Mouse (Mus musculus) lung, postnatal 36 days (tissue): ENCODE results near the gene Mgst2.

Experiments used
- DNase-seq: peaks from one replicate; pipeline ENCODE4 v3.0.0; 2022; ENCODE audit warnings: mixed read lengths

The Mgst2 gene

DNA sequence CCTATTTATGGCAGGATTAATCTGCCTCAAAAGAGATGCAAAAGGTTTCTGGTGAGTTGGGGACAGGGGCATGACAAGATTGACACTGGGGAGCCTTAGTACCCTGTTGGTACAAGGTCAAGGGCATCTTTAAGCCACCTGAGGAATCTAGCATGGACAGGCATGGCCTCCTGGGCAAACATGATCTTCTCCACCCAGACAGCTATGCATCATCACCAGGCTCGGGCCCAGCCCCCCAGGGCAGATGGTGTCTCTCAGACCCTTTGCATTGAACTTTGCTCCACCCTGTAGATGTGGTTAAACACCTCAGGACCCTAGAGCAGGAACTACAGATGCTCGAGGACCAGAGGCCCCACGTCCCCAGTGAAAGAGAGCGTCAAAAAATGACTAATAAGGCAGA is at the start of gene Mgst2:
TSS of gene Mgst2 (plus strand) at position 301 of the 400 bp plus-strand sequence.
- DNase-seq: no peak

GRCm38 (mm10) chr3:51611972-51612371 is 48.2 kb upstream of the Mgst2 start:
- DNase-seq: peak; percentile 90

GRCm38 (mm10) chr3:51612398-51613356 is 47.5 kb upstream of the Mgst2 start:
- no peak for DNase-seq

- DNase-seq: no peak
Measured at GRCm38 (mm10) chr3:51614278-51614677, 45.9 kb upstream of the Mgst2 start.

- peak; percentile 67 for DNase-seq
Measured at GRCm38 (mm10) chr3:51623956-51624355, 36.2 kb upstream of the Mgst2 start.

- no peak for DNase-seq
Measured at GRCm38 (mm10) chr3:51627741-51628140, 32.4 kb upstream of the Mgst2 start.

- no peak for DNase-seq
Measured at GRCm38 (mm10) chr3:51628977-51629376, 31.2 kb upstream of the Mgst2 start.

DNA sequence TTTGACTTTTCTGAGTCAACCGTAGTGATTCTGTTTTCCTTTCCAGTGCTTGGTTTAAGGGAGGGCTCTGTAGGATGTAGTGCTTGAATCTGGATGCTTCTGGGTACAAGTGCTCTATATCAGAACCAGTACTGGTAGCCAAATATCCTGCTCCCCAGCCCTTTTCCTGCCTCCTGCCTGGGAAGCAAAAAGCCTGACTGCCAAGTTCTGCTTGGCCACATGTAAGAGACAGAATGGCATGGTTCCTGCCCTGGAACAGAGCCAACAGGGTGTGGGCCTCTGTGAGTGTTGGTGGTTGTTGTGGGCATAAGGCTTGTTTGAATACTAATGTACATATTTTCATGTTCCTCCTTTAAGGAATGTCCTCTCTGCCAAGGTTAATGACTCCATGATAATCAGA is 29.4 kb upstream of the Mgst2 start:
- peak; percentile 34 for DNase-seq

- no peak for DNase-seq
Measured at GRCm38 (mm10) chr3:51631971-51632370, 28.2 kb upstream of the Mgst2 start.

DNA sequence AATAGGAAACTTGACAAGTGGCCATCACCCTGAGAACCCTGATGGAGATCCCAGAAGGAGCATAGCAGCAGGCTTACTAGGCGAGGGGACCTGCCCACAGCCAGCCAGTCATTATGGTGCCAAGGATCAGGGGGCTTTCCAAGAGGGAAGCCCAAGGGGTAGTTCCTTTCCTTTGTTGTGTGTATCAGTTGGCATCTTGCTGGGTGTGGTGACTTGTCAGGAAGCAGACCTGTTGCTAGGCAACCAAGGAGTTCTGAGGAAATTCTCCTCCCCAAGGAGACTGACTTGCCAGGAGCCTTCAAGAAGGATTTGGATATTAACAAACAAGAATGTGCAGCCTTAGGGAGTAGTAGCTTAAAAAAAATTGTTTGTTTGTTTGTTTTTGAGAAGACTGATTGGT is 25.7 kb upstream of the Mgst2 start:
- DNase-seq: peak; percentile 87

DNA sequence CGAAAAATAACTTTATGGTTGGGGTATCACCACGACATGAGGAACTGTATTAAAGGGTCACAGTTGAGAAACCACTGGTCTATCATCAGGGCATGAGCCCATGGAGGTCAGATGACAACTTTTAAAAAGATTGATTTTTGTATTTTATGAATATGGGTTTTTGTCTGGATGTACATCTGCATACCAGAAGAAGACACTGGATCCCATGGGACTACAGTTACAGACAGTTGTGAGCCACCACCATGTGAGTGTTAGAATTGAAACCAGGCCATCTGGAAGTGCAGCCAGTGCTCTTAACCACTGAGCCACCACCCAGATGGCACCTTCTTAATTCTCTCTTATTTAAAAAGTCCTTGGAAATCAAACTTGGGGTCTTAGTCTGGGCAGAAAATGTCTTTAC is 24.2 kb upstream of the Mgst2 start:
- DNase-seq: no peak

DNA sequence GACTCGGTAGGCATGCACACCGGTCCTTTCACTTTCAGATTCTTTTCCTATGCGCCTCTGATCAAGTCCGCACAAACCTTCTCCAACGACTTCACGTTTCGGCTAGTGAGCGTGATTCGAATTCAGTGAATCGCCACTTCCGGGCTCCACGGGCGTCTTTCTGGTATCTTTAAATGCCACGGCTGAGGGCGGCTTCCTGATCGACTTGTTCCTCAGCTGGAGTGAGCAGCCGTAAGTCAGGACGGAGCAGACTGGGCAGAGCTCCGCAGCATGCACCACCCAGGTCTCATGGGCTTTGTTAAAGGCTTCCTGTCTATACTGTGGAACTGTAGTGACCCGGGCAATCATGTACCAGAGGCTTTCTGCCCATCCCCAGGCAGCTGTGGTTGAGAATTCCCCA is 23.5 kb upstream of the Mgst2 start:
- peak; percentile 61 for DNase-seq

- DNase-seq: no peak
Measured at GRCm38 (mm10) chr3:51637326-51637725, 22.8 kb upstream of the Mgst2 start.

GRCm38 (mm10) chr3:51638260-51638659 is 21.9 kb upstream of the Mgst2 start:
- no peak for DNase-seq

DNA sequence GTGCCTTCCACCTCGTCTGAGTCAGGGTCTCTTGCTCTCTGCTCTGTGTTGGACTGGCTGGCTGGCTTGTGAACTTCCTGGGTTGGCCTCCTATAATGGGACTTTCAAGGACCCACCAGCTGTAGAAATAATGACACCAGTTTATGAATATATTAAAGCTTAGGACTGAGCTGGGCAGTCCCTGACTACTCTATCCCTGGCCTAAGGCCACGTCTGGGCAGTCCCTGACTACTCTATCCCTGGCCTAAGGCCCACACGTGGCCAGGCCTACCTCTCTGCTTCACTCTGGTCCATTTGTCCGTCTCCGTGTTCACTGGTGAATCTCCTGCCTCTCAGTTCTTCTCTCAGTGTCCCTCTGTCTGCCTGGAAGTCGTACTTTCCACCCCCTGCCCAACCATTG is 14.7 kb upstream of the Mgst2 start:
- DNase-seq: no peak

DNA sequence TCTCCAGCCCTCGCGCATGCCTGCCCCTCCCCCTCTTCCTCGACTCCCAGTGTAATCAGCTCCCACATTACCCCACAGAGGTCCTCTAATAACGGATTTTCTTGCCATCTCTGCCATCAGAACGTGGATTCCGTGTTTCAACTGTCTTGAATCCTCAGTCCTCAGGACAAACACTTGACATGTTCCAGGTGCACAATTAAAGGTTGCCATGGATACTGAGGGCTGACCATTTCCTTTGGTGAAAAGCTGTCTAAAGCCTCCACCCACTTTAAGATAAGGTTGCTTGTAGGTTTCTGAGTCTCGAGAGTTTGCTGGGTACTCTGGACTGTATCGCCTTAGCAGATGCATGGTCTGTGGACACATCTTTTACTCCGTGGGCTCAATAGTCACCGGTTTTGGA is 13.9 kb upstream of the Mgst2 start:
- DNase-seq: no peak

DNA sequence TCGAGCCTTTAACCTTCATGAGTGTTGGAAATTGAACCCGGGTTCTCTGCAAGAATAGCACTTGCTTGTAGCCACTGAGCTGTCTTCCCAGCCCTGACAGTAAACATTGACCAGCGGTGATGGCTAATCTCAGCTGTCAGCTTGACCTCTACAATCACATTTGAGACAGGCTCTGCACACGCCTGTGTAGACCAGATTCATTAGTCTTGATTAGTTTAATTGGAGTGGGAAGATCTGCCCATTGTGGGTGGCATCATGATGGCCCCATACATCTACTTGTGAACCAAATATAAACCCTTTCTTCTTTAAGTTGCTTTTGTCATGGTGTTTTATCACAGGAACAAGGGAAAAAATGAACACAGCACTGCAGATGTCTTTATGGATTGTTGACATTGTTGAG is 12.8 kb upstream of the Mgst2 start:
- no peak for DNase-seq

GRCm38 (mm10) chr3:51648037-51648664 is 12.0 kb upstream of the Mgst2 start:
- peak; percentile 89 for DNase-seq

- DNase-seq: peak; percentile 36
Measured at GRCm38 (mm10) chr3:51649426-51649825, 10.7 kb upstream of the Mgst2 start.

- DNase-seq: no peak
Measured at GRCm38 (mm10) chr3:51649986-51650385, 10.2 kb upstream of the Mgst2 start.

GRCm38 (mm10) chr3:51651149-51651548 is 9.0 kb upstream of the Mgst2 start:
- DNase-seq: no peak

- DNase-seq: peak; percentile 95
Measured at GRCm38 (mm10) chr3:51652292-51652691, 7.9 kb upstream of the Mgst2 start.

DNA sequence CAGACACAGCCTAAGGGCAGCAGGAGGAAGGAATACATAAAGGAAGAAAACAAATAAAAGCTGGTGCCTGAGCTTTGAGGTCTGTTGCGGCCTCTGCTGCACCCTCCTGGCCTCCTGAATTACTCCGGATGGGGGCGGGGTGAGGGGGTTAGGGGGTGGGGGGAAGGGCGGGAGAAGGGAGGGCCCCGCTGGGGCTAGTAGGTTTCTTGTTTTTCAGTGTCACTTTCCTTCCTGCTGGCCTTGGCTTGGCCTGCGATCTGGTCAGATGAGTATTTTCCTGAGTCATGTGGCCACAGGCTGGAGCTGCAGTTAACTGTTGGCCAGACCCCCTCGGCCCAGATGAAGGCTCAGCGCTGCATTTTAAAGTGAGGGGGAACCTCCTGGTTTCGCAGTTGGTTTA is 7.5 kb upstream of the Mgst2 start:
- peak; percentile 52 for DNase-seq
